Mouse (Mus musculus) CH12.LX (cell line): ENCODE data around the gene Slc1a6. TPM values are rescaled to one million over a fixed set of nuclear protein-coding genes. Genes with fewer than 3 reads are reported as not detected.

ENCODE experiments used
- DNase-seq: peaks from one replicate; pipeline ENCODE4 v3.0.0-alpha.2; 2013; ENCODE audit errors: extremely low read depth
- H3K27ac ChIP-seq: 2 replicates; pipeline ENCODE4 v1.5.1; 2012; ENCODE audit warnings: low read depth, mild to moderate bottlenecking, control low read depth, moderate library complexity; ENCODE audit not compliant: insufficient read depth
- H3K27me3 ChIP-seq: replicated peaks from 2 replicates; pipeline ENCODE3; 2012; ENCODE audit warnings: inconsistent platforms
- H3K36me3 ChIP-seq, 2 experiments: replicated peaks in 1 of 2; 2 replicates each; pipeline versions ENCODE3 to v1.6.1; 2012; ENCODE audit warnings: inconsistent platforms in 1 of 2, low read length in 1 of 2, mild to moderate bottlenecking in 1 of 2, mixed read lengths in 1 of 2, moderate library complexity in 1 of 2; ENCODE audit not compliant: control insufficient read depth in 1 of 2, insufficient read depth in 1 of 2
- H3K4me1 ChIP-seq, 2 experiments: 2 replicates each; pipeline ENCODE4 v1.6.1; 2012; ENCODE audit warnings: inconsistent platforms in 1 of 2, moderate library complexity in 1 of 2; ENCODE audit not compliant: insufficient read depth in 2 of 2, control insufficient read depth in 1 of 2
- H3K4me2 ChIP-seq: 2 replicates; pipeline ENCODE4 v1.6.1; 2012; ENCODE audit warnings: low read depth, mild to moderate bottlenecking, control low read depth; ENCODE audit not compliant: poor library complexity, insufficient read depth, severe bottlenecking
- H3K4me3 ChIP-seq, 3 experiments: fragments of 150-350 bp in 1 of 3; sonication (generic) in 1 of 3; replicated peaks in 1 of 3; 2 replicates each; pipeline versions ENCODE3 to v1.5.1; 2011 to 2012; ENCODE audit warnings: low read depth in 2 of 3, low read length in 2 of 3, mild to moderate bottlenecking in 2 of 3, moderate library complexity in 2 of 3, control low read depth in 1 of 3, improper control_type of control experiment in 1 of 3, inconsistent platforms in 1 of 3, mixed read lengths in 1 of 3; ENCODE audit not compliant: poor library complexity in 1 of 3
- H3K79me2 ChIP-seq: replicated peaks from 2 replicates; pipeline ENCODE4 v1.6.1; 2012; ENCODE audit warnings: mild to moderate bottlenecking, moderate library complexity; ENCODE audit not compliant: control insufficient read depth, poor library complexity, insufficient read depth, severe bottlenecking; ENCODE audit errors: extremely low read depth
- H3K9ac ChIP-seq: 2 replicates; pipeline ENCODE4 v1.6.1; 2012; ENCODE audit warnings: low read depth, mild to moderate bottlenecking, control low read depth, moderate library complexity; ENCODE audit not compliant: insufficient read depth
- H3K9me3 ChIP-seq: replicated peaks from 2 replicates; pipeline ENCODE3; 2012; ENCODE audit warnings: low read length, inconsistent platforms, mixed read lengths
- BHLHE40 ChIP-seq: IDR thresholded peaks from 2 replicates; pipeline ENCODE4 v1.6.1; 2011; ENCODE audit warnings: mild to moderate bottlenecking, low read depth, low read length, improper control_type of control experiment
- CHD1 ChIP-seq: IDR thresholded peaks from 2 replicates; pipeline ENCODE4 v1.6.1; 2012; ENCODE audit warnings: low read depth, low read length, improper control_type of control experiment, inconsistent platforms
- E2F4 ChIP-seq: IDR thresholded peaks from 2 replicates; pipeline ENCODE4 v1.6.1; 2011; ENCODE audit warnings: low read depth, low read length, improper control_type of control experiment; ENCODE audit not compliant: insufficient replicate concordance
- ELF1 ChIP-seq: IDR thresholded peaks from 2 replicates; pipeline ENCODE4 v1.6.1; 2014; ENCODE audit warnings: low read depth, mild to moderate bottlenecking, inconsistent platforms, low read length, improper control_type of control experiment
- EP300 ChIP-seq: IDR thresholded peaks from 2 replicates; pipeline ENCODE4 v1.6.1; 2011; ENCODE audit warnings: low read length, improper control_type of control experiment
- JUN ChIP-seq: IDR thresholded peaks from 2 replicates; pipeline ENCODE4 v1.6.1; 2011; ENCODE audit warnings: low read depth, mild to moderate bottlenecking, low read length, improper control_type of control experiment, moderate library complexity; ENCODE audit not compliant: insufficient read depth
- KAT2A ChIP-seq: IDR thresholded peaks from 2 replicates; pipeline ENCODE4 v1.6.1; 2012; ENCODE audit warnings: low read length, improper control_type of control experiment, inconsistent platforms; ENCODE audit not compliant: insufficient replicate concordance
- MAFK ChIP-seq: IDR thresholded peaks from 2 replicates; pipeline ENCODE4 v1.6.1; 2011; ENCODE audit warnings: low read length, improper control_type of control experiment; ENCODE audit not compliant: insufficient replicate concordance
- MAX ChIP-seq: IDR thresholded peaks from 2 replicates; pipeline ENCODE4 v1.6.1; 2011; ENCODE audit warnings: low read length, improper control_type of control experiment
- MEF2A ChIP-seq: IDR thresholded peaks from 2 replicates; pipeline ENCODE4 v1.6.1; 2014; ENCODE audit warnings: low read depth, mild to moderate bottlenecking, inconsistent platforms, low read length, improper control_type of control experiment, borderline replicate concordance
- MYC ChIP-seq: IDR thresholded peaks from 2 replicates; pipeline ENCODE4 v1.6.1; 2011; ENCODE audit warnings: low read depth, mild to moderate bottlenecking, improper control_type of control experiment, low read length
- NELFE ChIP-seq: IDR thresholded peaks from 2 replicates; pipeline ENCODE4 v1.6.1; 2011; ENCODE audit warnings: low read depth, low read length, improper control_type of control experiment
- NRF1 ChIP-seq: IDR thresholded peaks from 2 replicates; pipeline ENCODE4 v1.6.1; 2014; ENCODE audit warnings: low read depth, mild to moderate bottlenecking, inconsistent platforms, low read length, improper control_type of control experiment, moderate library complexity
- PAX5 ChIP-seq: IDR thresholded peaks from 2 replicates; pipeline ENCODE4 v1.6.1; 2012; ENCODE audit warnings: low read length, inconsistent platforms, mixed read lengths
- POLR2A ChIP-seq: IDR thresholded peaks from 2 replicates; pipeline ENCODE4 v1.6.1; 2011; ENCODE audit warnings: low read depth, mild to moderate bottlenecking, improper control_type of control experiment, low read length
- POLR2AphosphoS2 ChIP-seq: IDR thresholded peaks from 2 replicates; pipeline ENCODE4 v1.6.1; 2011; ENCODE audit warnings: low read depth, low read length, improper control_type of control experiment
- RAD21 ChIP-seq: IDR thresholded peaks from 2 replicates; pipeline ENCODE4 v1.6.1; 2011; ENCODE audit warnings: low read depth, mild to moderate bottlenecking, low read length, improper control_type of control experiment, moderate library complexity
- RCOR1 ChIP-seq: conservative IDR thresholded peaks from 2 replicates; pipeline ENCODE4 v1.6.1; 2012; ENCODE audit warnings: low read depth, mild to moderate bottlenecking, inconsistent platforms, low read length, improper control_type of control experiment
- SIN3A ChIP-seq: IDR thresholded peaks from 2 replicates; pipeline ENCODE4 v1.6.1; 2012; ENCODE audit warnings: low read length, improper control_type of control experiment, inconsistent platforms
- SMC3 ChIP-seq: IDR thresholded peaks from 2 replicates; pipeline ENCODE4 v1.6.1; 2011; ENCODE audit warnings: low read depth, low read length, improper control_type of control experiment
- USF2 ChIP-seq: conservative IDR thresholded peaks from 2 replicates; pipeline ENCODE4 v1.6.1; 2011; ENCODE audit warnings: low read depth, low read length, improper control_type of control experiment
- ZC3H11A ChIP-seq: IDR thresholded peaks from 2 replicates; pipeline ENCODE4 v1.6.1; 2012; ENCODE audit warnings: low read depth, mild to moderate bottlenecking, inconsistent platforms, low read length, improper control_type of control experiment
- ZKSCAN1 ChIP-seq: IDR thresholded peaks from 2 replicates; pipeline ENCODE4 v1.6.1; 2012; ENCODE audit warnings: low read depth, inconsistent platforms, low read length, improper control_type of control experiment, borderline replicate concordance
- ZMIZ1 ChIP-seq: IDR thresholded peaks from 2 replicates; pipeline ENCODE4 v1.6.1; 2012; ENCODE audit warnings: low read depth, mild to moderate bottlenecking, inconsistent platforms, low read length, improper control_type of control experiment
- dilution Hi-C: fragments of 300-500 bp; cut with MboI; formaldehyde crosslinking; loops from 2 replicates; pipeline ENCODE4 v1.14.3; 2020; ENCODE audit warnings: low sequenced_read_pairs; ENCODE audit not compliant: extremely low pct_unique_long_range_greater_than_20kb, extremely low pct_ligation_motif_present
- in situ Hi-C: fragments of 300-500 bp; cut with MboI; formaldehyde crosslinking; loops from 3 replicates; pipeline ENCODE4 v1.14.3; 2019; ENCODE audit warnings: low sequenced_read_pairs, low pct_ligation_motif_present, low pct_unique_long_range_greater_than_20kb, mixed read lengths
- polyA plus RNA-seq: library from polyadenylated mRNA; unstranded; fragments of >175 nt; gene quantifications from 2 replicates; pipeline ENCODE4 v1.2.1, GENCODE M21; 2012; ENCODE audit warnings: low read depth; ENCODE audit not compliant: insufficient read length
- total RNA-seq, 2 experiments: library from RNA; depleted of rRNA; stranded (reverse); fragments of 300-350 nt in 1 of 2; fragments of >200 nt in 1 of 2; gene quantifications; 2 replicates each; pipeline ENCODE4 v1.2.3; 2012 to 2014

The Slc1a6 gene
- total and polyA plus RNA-seq, 3 experiments = 0.04 TPM; not detected in 2

DNA sequence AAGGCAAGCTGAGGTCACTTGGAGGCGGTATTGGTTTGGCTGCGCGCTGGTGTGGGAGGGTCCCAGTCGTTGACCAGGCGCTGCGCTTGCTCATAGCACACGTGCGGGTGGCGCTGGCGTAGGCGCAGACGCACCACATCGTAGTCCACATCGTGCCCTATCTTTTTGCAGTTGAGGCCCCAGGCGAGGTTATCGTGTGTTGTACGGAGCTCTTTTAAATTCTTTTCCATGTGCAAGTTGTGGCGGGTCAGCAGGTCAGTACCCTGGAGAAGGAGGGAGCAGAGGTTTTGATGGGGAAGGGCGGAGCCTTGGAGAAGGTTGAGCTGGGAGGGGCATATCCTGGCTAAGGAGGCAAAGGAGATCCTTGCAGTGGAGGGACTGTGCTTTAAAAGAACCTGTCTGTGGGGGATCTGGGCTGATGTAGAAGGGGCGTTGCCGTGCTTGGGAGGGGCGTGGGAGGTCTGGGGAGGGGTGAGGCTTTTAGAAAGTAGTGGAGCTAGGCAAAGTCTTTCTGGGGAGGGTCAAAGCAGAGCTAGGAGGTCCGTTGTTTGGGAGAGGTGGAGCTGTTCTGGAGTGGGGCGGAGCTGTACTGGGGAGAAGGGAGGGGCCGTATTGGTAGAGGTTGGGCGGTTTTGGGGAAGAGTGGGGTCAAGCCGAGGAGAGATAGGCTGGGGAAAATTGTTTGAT lies 33.1 kb upstream of the Slc1a6 start:
- H3K27ac ChIP-seq = no peak overlapping the region
- no peaks in the 10 kb centered on the region for H3K36me3 ChIP-seq
- H3K79me2 ChIP-seq = no peaks in the 10 kb centered on the region
- no peak for DNase-seq
- dilution Hi-C loops = no loop called here
- no peaks in the 10 kb centered on the region for H3K4me1 ChIP-seq
- H3K9ac ChIP-seq = no peak overlapping the region
- peaks cover under 1% of the 10 kb centered on the region for H3K9me3 ChIP-seq
- in situ Hi-C loops = no loop called here
- TF ChIP-seq BHLHE40 (no peak), USF2 (no peak), POLR2AphosphoS2 (no peak), EP300 (no peak), KAT2A (no peak), MYC (no peak), RCOR1 (no peak)
- no peak overlapping the region for H3K4me2 ChIP-seq
- peaks cover 45% of the 10 kb centered on the region for H3K27me3 ChIP-seq
- no peak overlapping the region for H3K4me3 ChIP-seq

DNA sequence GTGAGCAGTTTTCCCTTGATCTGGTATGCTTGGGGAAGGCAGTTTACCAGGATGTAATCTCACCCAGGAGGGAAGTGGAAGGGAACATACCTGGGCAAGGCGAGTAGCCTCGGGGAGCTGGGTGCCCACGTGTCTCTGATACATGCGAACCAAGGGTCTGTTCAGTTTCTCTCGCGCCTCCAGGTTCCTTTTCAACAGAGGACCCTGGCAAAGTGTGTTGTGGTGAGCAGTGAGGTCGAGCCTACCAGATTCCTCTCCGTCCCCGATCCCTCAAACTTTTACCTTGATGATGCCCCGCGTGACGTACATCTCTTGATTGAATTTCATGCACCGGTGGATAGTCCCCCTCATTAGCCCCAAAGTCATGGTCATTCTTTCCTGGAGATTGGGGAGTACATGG lies 32.1 kb upstream of the Slc1a6 start:
- H3K4me1 ChIP-seq = no peaks in the 10 kb centered on the region
- H3K4me2 ChIP-seq = no peak overlapping the region
- peaks cover 7% of the 10 kb centered on the region for H3K9me3 ChIP-seq
- dilution Hi-C loops (no loop called here), in situ Hi-C loops (no loop called here)
- H3K27me3 ChIP-seq = peaks cover 43% of the 10 kb centered on the region
- DNase-seq = no peak
- no peak overlapping the region for H3K27ac ChIP-seq
- no peaks in the 10 kb centered on the region for H3K79me2 ChIP-seq
- H3K9ac ChIP-seq = no peak overlapping the region
- no peaks in the 10 kb centered on the region for H3K36me3 ChIP-seq
- no peak overlapping the region for H3K4me3 ChIP-seq
- TF ChIP-seq NELFE = no peak
- TF ChIP-seq BHLHE40 = no peak
- TF ChIP-seq SIN3A = no peak
- TF ChIP-seq ELF1 = no peak
- no peak for TF ChIP-seq E2F4
- no peak for TF ChIP-seq ZMIZ1
- no peak for TF ChIP-seq RAD21
- TF ChIP-seq PAX5 = no peak
- TF ChIP-seq NRF1 = no peak
- no peak for TF ChIP-seq MAFK
- no peak for TF ChIP-seq JUN
- no peak for TF ChIP-seq SMC3
- no peak for TF ChIP-seq ZKSCAN1
- TF ChIP-seq CHD1 = no peak
- no peak for TF ChIP-seq USF2
- no peak for TF ChIP-seq ZC3H11A
- TF ChIP-seq MEF2A = no peak
- no peak for TF ChIP-seq MAX
- no peak for TF ChIP-seq POLR2A
